Mouse (Mus musculus) NIH3T3 (cell line): ENCODE results near the gene Rif1.
"Not testable (repeated sequence)": the region's sequence is repeated elsewhere in the genome, so short reads cannot be mapped to it uniquely, and the experiment has no call there.

Experiments
- DNase-seq: peaks from one replicate; pipeline ENCODE4 v3.0.0-alpha.2; 2012; ENCODE audit warnings: low read depth

The Rif1 gene

GRCm38 (mm10) chr2:52071241-52071991 lies 1.2 kb upstream of the Rif1 start:
- no peak for DNase-seq

DNA sequence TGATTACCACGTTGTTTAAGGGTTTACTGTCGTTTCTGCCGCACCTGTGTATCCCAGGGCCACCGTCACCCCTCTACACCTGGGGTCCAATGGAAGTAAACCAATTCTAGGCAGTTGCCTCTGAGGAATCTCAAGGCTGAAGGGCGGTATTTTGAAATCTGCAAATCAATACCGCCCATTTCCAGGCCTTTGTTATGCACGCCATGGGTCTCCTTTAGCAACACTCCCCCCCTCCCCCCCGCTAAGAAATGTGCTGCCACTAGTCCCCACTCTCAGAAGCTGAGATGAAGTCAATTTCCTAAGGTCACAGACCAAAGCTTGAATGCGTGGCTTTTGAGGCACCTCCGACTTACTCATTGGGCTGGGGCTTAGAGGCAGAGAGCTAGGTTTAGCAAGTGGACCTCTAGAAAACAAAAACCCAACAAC lies 554 bp upstream of the Rif1 start:
- no peak for DNase-seq

GRCm38 (mm10) chr2:52073141-52073904 lies 691 bp downstream of the Rif1 start:
- peak; percentile 43 for DNase-seq

DNA sequence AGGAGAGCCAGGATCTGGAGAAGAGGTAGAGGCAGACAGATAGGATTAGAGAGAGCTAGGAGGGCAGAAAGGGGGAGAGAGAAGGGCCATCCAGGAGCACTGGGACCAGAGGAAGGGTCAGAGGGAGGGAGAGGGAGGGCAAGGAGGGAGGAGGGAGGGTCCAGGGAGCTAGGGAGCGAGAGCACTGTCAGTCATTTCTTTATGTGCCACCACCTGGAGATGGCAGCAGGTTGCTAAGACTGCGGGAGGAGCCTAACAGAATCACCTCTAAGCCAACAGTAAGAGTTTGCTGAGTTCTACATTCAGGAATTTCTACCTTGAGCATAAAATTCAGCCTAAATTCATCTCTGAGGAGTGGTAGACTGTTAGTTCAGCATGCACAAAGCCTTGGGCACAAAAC lies 6.0 kb downstream of the Rif1 start:
- no peak for DNase-seq

DNA sequence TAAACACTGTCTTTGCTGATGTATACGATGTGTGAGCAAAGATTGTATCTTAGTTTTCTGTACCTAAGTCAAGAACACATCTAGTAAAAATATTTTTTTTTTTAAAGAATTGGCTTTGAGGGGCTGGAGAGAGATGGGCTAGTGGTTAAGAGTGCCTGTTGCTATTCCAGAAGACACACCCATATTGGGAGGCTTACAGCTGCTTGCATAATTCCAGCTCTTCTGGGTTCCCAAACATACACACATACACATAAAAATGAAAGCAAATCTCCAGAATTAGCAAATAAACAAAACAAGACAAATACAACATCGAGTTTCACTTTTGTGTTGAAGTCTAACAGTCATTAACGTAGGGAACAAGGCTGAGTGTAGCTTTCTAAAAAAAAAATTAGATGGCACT lies 11.4 kb downstream of the Rif1 start:
- no peak for DNase-seq

DNA sequence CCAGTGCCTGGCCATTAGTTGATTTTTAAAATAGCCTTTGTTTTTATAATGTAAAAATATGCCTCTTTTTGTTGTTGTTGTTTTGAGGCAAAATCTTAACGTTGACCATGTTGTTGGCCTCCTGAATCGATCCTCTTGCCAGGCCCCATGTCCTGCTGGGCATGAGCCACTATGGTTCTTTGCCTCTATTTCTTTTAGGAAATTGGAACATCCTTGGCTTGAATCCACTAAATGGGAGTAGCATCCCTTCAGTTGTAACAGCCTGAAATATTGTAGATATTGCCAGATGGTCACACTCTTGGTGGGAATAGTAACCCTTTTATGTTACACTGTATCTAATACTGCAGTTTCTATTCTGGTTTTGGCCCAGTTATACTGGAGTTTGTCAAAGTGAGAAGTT lies 11.9 kb downstream of the Rif1 start:
- no peak for DNase-seq

DNA sequence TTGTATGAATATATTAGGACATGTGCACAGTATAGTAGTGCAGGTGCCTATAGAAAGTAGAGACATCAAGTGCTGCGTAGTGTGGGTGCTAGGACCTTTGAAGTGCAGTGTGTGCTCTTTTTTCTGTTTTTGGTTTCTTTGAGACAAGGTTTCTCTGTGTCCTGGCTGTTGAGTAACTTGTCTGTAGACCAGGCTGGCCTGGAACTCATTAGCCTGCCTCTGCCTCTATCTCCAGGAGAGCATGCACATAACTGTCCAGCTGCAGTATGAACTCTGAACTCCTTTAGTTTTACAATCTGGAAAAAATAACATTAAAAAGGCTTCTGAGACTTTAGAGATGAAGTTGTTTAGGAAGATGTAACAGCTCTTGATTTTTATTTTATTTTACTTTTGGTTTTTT lies 41.5 kb downstream of the Rif1 start:
- peak; percentile 75 for DNase-seq

GRCm38 (mm10) chr2:52131370-52131769 lies 58.7 kb downstream of the Rif1 start:
- not testable (repeated sequence) for DNase-seq

DNA sequence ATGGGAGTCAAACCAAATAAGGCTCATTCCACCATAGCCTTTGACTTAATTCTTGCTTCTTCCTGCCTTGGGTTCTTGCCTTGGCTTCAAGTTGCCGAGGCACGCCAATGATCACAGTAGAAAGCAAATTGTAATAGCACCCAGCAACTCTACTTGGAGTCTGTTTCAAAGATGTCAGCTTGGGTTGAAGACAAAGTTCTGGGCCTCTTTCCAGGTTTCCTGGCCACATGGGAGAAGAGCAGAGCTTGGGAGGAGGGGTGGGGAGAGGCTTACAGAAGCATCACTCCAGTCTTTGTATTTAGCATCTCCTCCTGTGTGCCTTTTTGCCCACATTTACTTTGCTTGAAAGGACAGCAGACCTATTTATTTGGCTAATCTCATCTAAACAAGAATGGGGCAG lies 60.7 kb downstream of the Rif1 start:
- DNase-seq: peak; percentile 56

DNA sequence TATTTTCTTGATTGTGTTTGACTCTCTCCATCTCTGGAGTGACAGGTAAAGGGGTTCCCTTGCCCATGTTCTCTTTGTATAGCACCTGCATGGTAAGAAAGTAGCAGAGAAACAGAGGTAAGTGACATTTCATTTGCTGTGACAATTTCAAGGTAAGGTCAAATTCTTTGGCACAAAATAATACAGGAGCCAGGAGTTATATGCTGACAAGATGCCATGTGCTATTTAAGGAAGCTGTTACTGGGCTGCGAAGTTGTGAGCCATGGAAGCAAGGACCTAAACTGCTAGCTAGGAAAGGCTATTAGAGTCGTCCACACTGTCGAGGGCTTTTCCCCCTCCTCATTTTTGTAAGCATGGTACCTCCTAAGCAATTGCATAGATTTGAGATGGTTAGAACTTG lies 80.4 kb downstream of the Rif1 start:
- DNase-seq: no peak

DNA sequence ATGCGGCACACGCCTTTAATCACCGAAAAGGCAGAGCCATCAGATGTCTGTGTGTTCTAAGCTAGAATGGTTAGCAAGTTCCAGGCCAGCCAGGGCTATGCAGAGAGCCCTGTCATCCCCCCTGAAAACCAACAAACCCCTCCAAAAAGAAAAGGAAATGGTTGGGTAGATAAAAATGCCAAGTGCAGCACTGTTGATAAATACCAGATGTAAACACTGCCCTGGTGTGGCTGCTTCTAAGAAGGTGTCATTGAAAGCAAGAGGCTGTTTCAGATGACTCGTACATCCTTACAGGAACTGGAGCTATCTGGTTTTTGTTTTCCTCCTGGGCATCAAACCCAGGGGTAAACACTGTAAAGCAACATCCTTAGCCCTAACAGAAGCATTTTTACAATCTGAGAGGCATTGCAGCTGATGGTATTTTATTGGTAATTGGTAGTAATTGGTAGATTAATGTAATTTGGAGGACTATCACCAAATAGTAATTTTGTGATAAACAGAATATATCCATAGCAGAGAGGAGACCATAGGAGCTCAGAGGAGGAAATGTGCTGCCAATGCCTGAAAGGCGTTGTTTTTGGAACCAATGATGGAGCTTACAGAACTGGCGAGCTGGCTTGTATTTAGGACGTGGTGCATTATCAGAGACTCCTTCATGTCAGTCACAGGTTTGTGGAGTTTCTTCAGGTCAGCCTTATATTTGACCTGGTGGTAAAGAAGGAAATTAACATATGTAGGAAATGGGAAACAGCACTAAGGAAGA lies 96.8 kb downstream of the Rif1 start:
- DNase-seq: peak; percentile 5
